Mouse (Mus musculus) brain, embryonic 18.5 days (tissue): ENCODE data around the gene Fam189a1.
A peak's percentile ranks its signal among the peaks of the same experiment; 100 is the strongest.

Source experiments
- DNase-seq: peaks from one replicate; pipeline ENCODE4 v3.0.0-alpha.2; 2012; ENCODE audit warnings: low read depth, low spot score

Fam189a1 gene

DNA sequence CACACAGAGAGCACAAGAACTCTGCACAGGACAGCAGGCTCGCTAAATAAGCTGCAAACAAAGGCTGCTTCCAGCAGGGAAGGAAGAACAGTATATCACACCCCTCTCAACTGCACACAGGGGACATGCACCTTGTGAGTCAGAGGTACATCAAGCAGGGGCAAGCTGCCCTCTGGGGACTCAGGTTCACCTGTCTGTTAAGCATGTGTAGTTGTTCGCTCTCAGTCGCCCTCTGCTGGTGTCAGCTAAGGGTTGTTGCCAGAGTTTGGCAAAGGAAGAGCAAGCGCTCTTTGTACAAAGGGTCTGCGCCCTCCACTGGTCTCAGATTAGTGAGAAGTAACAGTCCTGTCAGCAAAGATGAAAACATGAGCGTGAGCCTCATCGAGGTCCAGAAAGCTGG, 426.6 kb downstream of the Fam189a1 start:
- peak; percentile 51 for DNase-seq

DNA sequence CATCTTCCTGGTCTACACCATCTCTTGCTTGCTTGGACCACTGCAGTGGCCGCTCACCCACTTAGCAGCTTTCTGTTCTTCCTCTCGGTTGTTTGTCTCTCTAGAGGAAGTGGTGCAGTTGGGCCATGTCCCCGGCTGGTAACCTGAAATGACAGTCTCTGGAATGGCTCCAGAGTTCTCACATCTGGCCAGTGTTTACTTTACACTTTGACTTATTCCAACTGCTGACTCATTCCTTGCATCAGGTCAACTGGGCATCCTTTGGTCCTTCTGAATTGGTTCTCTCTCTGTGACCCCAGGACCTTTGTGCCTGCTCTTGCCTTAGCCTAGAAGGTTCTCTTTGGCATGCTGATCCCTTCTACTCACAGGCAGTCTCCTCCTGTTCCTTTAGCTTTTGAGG, 427.6 kb downstream of the Fam189a1 start:
- DNase-seq, result no peak

DNA sequence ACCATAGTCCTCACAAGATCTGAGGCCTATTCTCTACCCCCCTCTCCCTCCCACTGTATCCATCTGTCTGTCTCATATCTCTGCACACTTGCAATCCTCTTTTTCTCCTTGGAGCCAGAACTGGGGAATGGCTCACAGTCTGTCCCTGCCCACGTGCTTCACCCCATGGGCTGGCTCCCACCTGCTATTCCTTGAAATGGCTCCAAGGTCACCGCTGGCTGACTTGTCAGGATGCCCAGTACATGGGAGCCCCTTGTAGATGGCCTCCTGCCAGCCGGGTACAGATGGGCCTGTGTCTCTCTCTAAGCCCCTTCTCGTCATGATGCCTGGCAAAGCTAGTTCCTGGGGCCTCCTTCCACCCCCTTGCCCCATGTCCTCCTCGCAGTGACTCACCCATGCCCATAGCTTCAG, 428.2 kb downstream of the Fam189a1 start:
- no peak for DNase-seq

DNA sequence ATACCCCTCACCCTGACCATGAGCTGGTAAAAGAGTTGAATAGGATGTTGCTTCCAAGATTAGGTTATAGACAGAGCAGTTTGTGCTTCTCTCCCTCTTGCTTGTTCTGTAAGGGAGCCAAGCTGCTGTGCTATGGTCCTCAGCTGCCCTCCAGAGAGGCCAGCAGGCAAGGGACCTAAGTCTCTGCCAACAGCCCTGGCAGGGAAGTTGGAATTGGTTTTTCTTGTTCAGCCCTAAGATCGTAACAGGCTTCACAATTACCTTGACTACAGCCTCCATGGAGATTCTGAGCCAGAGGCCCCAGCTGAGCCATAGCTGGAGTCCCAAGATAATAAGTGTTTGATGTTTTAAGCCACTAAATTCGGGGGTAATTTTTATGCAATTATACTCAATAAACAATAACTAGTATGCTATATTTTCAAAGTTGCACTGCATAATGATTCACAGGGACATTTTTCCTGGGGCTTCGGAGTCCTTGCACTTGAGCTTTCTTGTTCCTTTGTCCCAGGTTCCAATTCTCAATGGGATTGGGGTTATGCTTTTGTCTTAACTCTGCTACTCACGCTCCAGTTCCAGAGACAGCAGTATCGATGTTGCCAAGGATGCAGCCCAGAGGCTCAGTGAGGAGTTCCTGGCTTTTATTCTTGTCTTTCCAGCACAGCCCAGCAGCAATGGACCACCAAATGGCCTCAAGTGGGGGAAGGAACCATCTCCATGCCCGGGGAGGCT, 430.2 kb downstream of the Fam189a1 start:
- peak; percentile 47 for DNase-seq

DNA sequence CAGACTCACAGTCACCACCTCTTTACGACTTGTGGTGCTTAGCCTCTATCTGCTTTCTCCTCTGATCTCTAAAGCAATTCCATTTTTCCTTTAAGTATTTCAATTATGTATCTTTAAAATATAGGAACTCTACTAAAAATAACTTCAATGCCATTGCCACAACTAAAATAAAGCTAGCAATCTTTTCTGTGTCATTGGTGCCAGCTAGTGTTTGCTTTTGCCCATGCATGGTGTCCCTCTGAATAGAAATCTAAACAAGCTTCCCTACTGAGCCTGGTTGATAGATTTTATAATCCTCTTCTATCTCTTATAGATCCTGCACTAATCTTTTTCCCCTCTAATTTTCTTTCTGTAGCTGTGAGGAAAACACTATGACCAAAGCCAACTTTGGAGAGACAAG, 432.0 kb downstream of the Fam189a1 start:
- no peak for DNase-seq

DNA sequence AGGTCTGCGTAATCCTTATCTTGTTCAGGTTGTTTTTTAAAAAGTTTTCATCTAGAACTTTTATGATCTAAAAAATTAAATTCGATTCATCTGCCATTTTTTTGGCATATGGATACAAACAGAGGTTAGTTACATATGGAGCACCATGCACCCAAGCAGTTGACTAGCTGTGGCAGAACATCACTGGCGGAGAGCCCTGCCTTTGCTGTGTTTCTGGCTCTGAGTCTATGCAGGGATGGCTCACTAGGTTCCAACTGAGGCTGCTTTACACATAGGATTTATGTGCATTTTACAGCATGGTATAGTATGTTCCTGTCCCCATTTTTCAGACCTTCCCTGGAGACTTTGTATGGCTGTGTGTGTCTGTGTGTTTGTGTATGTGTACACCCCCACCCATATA, 433.1 kb downstream of the Fam189a1 start:
- DNase-seq, result no peak

DNA sequence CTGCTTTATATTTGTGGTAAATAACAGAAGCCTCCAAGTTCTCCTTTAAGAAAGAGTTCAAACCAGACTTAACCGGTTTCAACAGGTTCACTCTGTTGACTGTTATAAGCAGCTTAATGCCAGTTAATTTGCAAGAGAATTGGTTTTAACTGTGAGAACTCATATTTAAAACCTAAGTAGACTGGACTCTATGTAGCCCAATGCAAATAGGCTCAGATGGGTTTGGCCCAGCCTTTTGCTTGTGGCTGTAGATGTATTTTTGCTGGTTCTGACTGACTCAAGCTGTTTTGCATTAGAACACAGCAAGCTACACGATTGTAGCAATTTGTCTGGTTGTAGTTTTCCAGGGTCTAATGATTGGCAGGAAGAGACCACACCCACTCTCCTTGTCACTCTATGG, 440.1 kb downstream of the Fam189a1 start:
- DNase-seq, result no peak

DNA sequence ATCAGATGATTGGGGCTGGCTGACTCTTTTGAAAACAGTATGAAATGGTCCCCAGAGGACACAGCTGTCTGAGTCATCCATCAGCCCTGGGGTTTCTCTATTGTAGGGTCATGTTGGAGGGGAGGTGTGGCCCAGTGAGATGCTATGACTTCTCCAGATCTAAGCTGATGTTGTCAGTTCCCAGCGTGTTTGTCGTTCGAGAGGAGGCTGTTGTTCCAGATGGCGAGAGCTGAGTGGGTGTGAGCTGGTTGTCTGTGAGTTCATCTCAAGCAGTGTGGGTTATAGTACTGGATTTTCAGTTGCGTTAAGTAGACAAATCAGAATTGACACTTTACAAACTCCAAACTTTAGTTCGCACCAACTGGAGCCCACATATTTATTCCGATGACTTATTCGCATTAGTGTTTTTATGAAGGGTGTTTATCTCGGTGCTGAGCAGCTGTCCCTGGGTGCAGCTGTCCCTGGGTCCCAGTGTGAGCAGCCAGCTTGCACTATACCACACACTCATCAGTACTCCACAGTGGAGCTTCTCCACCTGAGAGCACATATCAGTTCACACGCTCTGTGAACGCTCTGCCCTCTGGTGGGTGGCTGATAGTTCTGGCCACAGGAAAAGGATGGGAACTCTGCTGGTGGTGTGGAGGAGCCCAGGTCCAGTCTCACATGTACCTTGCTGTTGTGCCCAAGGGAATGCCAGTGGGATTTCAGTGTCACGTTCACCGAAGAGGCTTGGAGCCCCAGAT, 446.7 kb downstream of the Fam189a1 start:
- no peak for DNase-seq

DNA sequence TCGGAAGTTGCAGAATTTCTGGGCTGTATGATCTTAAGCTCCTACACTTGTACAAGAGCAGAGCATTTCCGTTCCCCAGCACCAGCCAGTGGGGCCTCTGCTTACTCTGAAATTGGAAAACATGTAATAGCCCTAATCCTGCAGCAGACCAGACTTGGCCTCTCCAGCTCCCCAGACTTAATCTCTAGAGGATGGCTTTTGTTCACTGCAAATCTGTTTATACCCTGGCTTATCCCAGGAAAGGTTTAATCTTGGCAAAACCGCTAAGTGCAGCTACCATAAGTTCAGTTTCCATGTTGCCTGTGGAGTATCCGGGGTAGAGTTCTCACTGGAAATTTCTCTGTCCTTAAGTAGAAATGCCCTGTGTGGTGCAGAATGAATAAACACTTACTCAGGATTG, 448.2 kb downstream of the Fam189a1 start:
- DNase-seq, result no peak
